Mouse (Mus musculus) bone marrow, adult 2 months (tissue): ENCODE data around the gene Rnft2.

Experiments used
- CTCF ChIP-seq: fragments of 200-500 bp; IDR thresholded peaks from 2 replicates; pipeline ENCODE4 v1.5.1; 2011; ENCODE audit warnings: low read length, control low read depth; ENCODE audit not compliant: control insufficient read depth, insufficient read depth
- POLR2A ChIP-seq: fragments of 200-500 bp; IDR thresholded peaks from 2 replicates; pipeline ENCODE4 v1.6.1; 2011; ENCODE audit warnings: low read depth, mild to moderate bottlenecking, control low read depth, low read length, borderline replicate concordance; ENCODE audit not compliant: control insufficient read depth

GRCm38 (mm10) chr5:118256981-118257380 is 12.1 kb upstream of the Rnft2 start:
- TF ChIP-seq CTCF (no peak), POLR2A (no peak)
